Mouse (Mus musculus) gonadal fat pad, adult 2 months (tissue): Measurements from ENCODE around the gene Ctnnbl1. TPM values are rescaled to one million over a fixed set of nuclear protein-coding genes. Genes with fewer than 3 reads are reported as not detected.

ENCODE experiments used
- DNase-seq: peaks from one replicate; pipeline ENCODE4 v3.0.0-alpha.2; 2012; ENCODE audit warnings: low read depth
- polyA plus RNA-seq: library from polyadenylated mRNA; depleted of rRNA; stranded (reverse); fragments of >200 nt; gene quantifications from 2 replicates; pipeline ENCODE4 v1.2.3, GENCODE M21; 2012; rRNA removed

Ctnnbl1 gene
- polyA plus RNA-seq, 1 experiment: 35.4 TPM

- DNase-seq: no peak
Observed at GRCm38 (mm10) chr2:157935444-157936171, 198.4 kb downstream of the Ctnnbl1 start.

GRCm38 (mm10) chr2:157936676-157937075 is 199.5 kb downstream of the Ctnnbl1 start:
- DNase-seq: no peak

GRCm38 (mm10) chr2:157940586-157941185 is 203.5 kb downstream of the Ctnnbl1 start:
- DNase-seq: no peak

Other genes starting within 250 kb of the Ctnnbl1 start
- 986 and 1,221 TPM in 2 replicates for gene Nnat, start 177.3 kb upstream of the Ctnnbl1 start, polyA plus RNA-seq
- gene Blcap, start 166.1 kb upstream of the Ctnnbl1 start, polyA plus RNA-seq: 87.0 and 88.3 TPM in 2 replicates
- not detected in 2 replicates for gene Vstm2l, start 177.3 kb downstream of the Ctnnbl1 start, polyA plus RNA-seq